ENCODE assay signal across 17 mouse cellular contexts in the genomic region with DNA sequence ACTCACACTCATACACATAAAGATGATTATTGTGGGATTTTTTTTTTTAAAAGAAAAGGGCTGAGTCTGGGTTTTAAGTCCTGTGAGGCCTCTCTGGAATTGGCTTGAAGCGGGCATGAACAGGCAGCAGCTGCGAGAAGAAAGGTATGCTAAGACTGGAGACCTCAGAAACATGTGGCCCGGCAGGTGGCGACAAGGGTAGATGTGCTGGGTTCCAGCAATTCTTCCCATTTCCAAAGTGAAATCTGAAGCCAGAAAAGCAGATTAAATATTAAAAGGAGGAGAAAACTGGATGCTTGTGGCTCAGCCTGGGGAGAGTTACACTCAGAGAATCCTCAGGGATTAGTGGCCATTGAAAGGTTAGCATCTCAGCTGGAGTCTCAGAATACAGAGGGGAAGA. TPM values are rescaled to one million over a fixed set of nuclear protein-coding genes. Genes with fewer than 3 reads are reported as not detected.
"Had no signal": no experiment of that assay in that cellular context is flagged by ENCODE, and none has a peak within 500 bp of the region (broad histone marks: within the 10 kb centered on the region; RNA-seq: fewer than 3 reads in every experiment).

No protein-coding gene starts in this region.

- DNase-seq: kidney, adult 8-10 months; layer of hippocampus, adult 9-11 months; layer of hippocampus, postnatal 36 days; liver, embryonic 13.5 days; liver, postnatal 0 days; right cerebral cortex, adult 18-20 months; right cerebral cortex, postnatal 25 days; thymus, adult 18-20 months; thymus, postnatal 14 days had no signal

- H3K4me2 ChIP-seq: hindbrain, embryonic 14.5 days; limb, embryonic 15.5 days; liver, embryonic 13.5 days; midbrain, embryonic 12.5 days; neural tube, embryonic 15.5 days had no signal

- H3K27me3 ChIP-seq: limb, embryonic 15.5 days; neural tube, embryonic 15.5 days had no signal

- H3K27ac ChIP-seq: hindbrain, embryonic 14.5 days; limb, embryonic 15.5 days; liver, embryonic 13.5 days; macrophage; midbrain, embryonic 12.5 days; neural tube, embryonic 15.5 days had no signal

- H3K4me3 ChIP-seq: limb, embryonic 15.5 days; liver, embryonic 13.5 days; megakaryocyte, embryonic 14.5 days; midbrain, embryonic 12.5 days; neural tube, embryonic 15.5 days had no signal

- H3K36me3 ChIP-seq: limb, embryonic 15.5 days; liver, embryonic 13.5 days; midbrain, embryonic 12.5 days; neural tube, embryonic 15.5 days had no signal

- ATAC-seq: intestine, embryonic 16.5 days; liver, postnatal 0 days had no signal

- H3K9ac ChIP-seq: hindbrain, embryonic 14.5 days; limb, embryonic 15.5 days; liver, embryonic 13.5 days; liver, postnatal 0 days; midbrain, embryonic 12.5 days; neural tube, embryonic 15.5 days had no signal

- H3K9me3 ChIP-seq: limb, embryonic 15.5 days; liver, embryonic 13.5 days; megakaryocyte, embryonic 14.5 days; midbrain, embryonic 12.5 days; neural tube, embryonic 15.5 days had no signal

RNA-seq across cellular contexts. Expression of a gene that starts 24.0 kb away (rescaled TPM):
- total RNA-seq: monocyte, adult 5-6 weeks had no signal
